Mouse (Mus musculus): ENCODE data around the gene Eomes. TPM values are rescaled to one million over a fixed set of nuclear protein-coding genes. Genes with fewer than 3 reads are reported as not detected.

Eomes gene
- total RNA-seq, 2 experiments from 2014 or later: 0.24 to 0.38 TPM

DNA sequence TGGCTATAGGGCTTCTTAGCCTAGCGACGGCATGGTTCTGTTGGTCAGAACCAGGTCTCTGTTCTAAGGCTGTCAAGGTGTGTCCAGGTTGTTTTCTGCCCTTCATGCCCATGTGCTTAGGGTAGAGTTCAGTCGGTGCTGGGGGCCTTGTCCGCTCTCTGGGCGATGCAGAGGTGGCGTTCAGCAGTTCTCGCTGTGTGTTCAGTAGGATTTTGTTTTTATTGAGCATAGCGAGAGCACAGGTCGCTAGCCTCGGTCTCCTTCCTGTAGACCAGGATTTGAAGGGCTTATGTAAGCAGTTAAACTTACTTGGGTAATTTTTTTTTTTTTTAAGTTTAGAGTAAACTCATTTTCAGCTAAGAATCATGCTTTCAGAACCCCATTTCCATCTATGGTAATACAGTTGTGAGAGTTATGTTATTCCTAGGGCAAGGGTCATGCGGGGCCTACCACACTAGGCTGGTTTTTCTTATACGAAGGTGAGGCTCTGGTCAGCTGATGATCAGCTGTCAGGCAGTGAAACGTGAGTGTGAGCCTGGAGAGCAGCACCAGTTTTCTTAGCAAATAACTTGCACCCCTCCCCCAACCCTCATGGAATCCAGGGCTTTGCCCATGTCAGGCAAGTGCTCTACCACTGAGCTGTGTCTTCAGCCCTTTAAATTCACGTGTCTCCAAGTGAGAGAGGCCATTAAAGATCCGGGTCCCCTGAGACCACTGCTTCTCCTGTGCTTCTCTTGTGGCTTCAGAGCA lies 33.1 kb downstream of the Eomes start:
- intact Hi-C loops (cut with DNase I): no loop called here
- DNase-seq (ENCODE audit: low spot score in 2 of 2): no peak

DNA sequence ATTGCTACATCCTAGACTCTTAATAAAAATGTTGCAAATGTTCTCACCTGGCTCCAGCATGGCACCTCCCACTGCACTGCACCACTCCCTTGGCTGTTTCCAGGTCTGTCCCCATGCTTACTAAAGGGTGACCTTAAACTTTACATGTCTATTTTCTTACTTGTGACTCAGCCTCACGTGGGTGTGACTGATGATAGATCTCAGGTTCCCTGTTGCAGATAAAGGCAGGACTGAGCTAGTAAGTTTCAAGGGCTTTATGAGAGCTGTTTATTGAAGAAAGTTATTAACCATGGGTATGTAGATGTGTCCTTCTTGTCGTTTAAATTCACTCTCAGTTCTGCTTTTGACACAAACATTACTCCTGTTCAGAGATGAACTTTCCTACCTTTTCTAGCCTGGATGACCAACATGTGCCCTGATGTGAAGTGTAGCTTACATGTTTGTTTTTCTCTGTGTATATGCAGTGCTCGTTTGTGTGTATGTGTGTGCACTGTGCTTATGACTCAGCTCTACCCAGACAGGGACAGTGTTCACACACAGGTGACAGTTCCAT lies 34.7 kb downstream of the Eomes start:
- intact Hi-C loops (cut with DNase I): no loop called here
- DNase-seq (ENCODE audit: low spot score in 2 of 2): no peak

DNA sequence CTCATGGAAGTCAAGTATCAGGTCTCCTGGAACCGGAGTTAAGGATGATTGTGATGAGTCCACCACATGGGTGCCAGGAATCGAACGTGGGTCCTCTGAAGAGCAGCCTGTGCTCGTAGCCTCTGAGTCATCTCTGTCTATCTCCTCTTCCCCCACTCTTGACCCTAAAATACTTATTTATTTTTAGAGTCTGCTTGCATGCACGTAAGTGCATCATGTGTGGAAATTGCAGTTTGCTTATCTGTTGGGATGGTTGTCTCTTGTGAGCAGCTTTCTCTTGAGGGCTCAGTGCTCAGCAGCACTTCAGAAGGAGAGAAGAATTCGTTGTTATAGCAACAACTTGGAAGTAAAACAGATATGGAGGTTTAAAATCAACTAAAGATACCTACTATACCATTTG lies 37.5 kb downstream of the Eomes start:
- intact Hi-C loops (cut with DNase I): no loop called here
- no peak for DNase-seq (ENCODE audit: low spot score in 2 of 2)

DNA sequence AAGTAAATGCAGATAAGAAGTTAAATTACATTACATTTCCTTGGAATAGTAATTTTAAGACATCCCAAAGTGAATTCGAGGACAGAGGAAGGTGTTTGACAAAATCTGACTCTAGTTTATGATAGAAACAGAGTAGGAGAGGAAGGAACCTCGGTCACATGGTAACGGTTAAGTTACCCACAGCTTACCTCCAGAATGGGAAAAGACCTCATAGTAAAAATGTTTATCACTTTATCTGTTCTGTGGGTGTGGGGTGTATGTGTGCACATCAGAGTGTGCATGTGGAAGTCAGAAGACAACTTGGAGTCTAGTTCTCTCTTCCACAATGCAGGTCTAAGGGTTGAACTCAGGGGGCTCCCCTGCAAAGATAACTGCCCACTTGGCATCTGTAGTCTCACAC lies 38.1 kb downstream of the Eomes start:
- no peak for DNase-seq (ENCODE audit: low spot score in 2 of 2)
- intact Hi-C loops (cut with DNase I): no loop called here

DNA sequence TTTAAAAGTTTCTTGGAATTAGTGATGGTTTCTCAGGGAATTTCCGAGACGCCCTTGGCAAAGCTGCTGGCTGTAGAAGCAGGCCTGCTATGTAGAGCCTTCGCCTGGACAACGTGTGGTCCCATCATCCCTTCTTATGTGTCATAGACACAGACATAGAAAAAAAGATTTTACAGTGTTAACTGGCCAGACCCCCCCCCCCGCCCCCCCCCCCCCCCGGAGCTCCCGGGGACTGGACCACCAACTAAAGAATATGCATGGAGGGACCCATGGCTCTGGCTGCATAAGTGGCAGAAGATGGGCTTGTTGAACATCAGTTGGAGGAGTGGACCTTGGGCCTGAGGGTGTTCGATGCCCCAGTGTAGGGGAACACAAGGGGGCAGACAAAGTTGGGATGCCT lies 39.6 kb downstream of the Eomes start:
- no peak for DNase-seq (ENCODE audit: low spot score in 2 of 2)
- intact Hi-C loops (cut with DNase I): no loop called here

DNA sequence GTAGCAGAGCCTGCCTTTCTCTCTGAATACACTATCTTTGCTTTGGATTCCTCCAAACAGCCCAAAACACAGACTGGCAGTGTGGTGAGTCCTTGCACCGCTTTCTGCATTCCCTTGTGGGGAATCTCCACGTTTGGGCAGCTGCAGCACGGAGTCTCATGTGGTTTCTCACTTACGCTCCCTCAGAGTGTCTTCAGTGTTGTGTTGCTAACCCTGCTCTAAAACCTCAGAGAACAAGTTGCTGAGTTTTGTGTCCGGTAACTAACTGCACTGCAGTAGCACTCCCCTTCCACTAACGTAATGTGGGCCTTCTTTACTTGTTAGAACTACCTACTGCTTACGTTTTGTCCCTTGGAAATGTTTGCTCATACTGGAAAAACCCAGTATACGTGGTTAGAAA lies 41.1 kb downstream of the Eomes start:
- intact Hi-C loops (cut with DNase I): no loop called here
- DNase-seq (ENCODE audit: low spot score in 2 of 2): no peak

DNA sequence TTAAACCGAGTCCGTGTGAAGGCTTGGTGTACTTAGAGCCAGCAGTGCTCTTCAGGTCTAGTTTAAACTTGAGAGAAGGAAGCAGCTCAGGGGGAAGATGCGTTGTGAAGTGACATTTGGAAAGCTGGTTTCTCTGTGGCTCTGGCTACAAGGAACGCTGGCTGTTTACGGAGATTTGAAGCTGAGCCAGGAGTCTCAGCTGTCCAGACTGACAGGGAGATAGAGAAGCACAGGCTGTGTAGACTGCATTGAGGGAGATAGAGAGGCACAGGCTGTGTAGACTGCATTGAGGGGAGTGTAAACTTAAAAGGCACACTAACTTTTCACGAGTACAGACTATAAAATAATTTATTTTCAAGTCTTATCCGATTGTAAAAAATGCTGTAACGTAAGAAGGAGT lies 42.0 kb downstream of the Eomes start:
- intact Hi-C loops (cut with DNase I): no loop called here
- no peak for DNase-seq (ENCODE audit: low spot score in 2 of 2)

DNA sequence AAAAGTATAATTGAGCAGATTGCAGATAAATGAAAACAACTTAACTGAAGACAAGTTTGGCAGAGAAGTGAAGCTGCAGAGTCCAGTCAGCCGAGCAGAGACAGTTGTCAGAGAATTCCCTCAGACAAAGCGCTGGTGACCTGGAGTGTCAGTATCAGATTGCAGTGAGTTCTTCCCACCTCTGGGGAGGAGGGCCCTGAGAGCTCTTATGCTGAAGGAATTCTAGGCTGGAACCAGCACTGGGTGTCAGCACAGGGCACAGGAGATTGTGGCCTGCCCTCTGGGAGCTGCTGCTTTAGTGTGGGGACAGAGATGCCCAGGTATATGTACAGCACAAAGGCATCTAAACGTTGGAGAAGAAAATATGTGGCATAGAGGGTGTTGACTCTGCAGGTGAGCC lies 42.8 kb downstream of the Eomes start:
- no peak for DNase-seq (ENCODE audit: low spot score in 2 of 2)
- intact Hi-C loops (cut with DNase I): no loop called here

DNA sequence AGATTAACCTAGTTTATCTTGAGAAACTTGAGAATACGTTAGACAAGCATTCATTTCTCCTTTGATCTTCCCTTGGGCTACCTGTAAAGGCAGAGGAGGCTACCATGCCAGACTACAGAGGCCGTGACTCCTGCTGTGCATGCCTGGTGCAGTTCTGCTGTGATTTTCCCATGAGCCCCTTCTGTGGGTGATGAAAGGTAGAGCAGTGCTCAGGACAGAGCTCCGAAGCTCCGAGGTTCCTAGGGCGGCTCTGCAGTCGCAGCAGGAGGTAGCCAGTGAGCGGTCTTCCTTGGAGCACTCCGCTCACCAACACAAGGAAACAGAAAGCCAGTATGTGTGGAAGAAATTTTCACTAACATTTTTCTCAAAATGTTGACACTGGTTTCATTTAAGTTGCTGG lies 43.6 kb downstream of the Eomes start:
- no peak for DNase-seq (ENCODE audit: low spot score in 2 of 2)
- intact Hi-C loops (cut with DNase I): no loop called here

DNA sequence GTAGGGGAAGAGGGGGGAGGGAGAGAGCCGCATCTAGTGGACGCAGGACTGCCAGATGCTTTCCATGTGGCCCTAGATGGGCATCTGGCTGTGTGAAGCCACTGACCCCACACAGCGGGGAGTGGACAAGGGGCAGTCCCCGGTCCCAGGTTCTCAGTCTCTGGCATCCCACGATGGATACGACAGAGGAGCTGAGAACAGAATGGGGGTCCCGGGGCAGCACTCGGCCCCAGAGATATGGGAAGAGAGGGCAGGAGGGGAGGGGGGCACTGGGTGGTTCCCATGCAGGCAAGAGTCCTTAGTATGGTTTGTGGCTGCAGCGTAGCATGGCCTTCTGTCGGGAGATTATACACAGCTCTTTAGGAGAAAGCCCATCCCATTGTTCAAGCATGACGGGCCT lies 45.7 kb downstream of the Eomes start:
- intact Hi-C loops (cut with DNase I): no loop called here
- DNase-seq (ENCODE audit: low spot score in 2 of 2): no peak

DNA sequence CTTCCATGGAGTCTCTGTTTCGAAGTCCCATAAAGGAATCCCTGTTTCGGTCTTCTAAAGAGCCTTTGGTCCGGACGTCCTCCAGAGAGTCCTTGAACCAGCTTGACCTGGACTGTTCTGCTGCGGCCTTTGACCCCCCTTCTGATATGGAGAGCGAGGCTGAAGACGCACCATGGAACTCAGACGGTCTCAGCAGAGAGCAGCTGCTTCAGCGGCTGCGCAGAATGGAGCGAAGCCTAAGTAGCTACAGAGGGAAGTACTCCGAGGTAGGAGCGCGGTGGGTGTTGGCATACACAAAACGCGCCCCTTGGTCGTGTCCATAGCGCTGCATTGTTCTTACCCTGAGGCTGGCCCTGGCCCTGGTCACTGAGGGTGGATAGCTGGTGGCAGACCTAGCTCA lies 49.0 kb downstream of the Eomes start:
- intact Hi-C loops (cut with DNase I): no loop called here
- no peak for DNase-seq (ENCODE audit: low spot score in 2 of 2)

DNA sequence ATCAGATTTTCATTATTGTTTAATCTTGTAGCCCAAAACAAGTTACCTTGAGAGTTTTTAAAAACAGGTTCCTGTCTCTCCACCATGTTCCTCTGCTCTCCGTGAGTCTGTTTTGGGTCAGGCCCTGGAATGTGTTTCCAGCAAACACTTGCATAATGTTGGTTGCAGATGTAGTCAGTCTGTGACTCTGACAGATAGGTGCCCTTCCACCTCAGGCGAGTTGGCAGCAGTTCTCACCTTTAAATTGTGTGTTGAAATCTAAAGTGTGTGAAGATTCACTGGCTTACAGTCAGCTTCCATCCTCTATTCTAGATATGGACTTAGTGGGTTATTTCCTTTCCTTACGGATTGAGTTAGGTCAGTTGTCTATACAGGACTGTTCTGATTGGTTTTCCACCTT lies 51.8 kb downstream of the Eomes start:
- intact Hi-C loops (cut with DNase I): no loop called here
- no peak for DNase-seq (ENCODE audit: low spot score in 2 of 2)

DNA sequence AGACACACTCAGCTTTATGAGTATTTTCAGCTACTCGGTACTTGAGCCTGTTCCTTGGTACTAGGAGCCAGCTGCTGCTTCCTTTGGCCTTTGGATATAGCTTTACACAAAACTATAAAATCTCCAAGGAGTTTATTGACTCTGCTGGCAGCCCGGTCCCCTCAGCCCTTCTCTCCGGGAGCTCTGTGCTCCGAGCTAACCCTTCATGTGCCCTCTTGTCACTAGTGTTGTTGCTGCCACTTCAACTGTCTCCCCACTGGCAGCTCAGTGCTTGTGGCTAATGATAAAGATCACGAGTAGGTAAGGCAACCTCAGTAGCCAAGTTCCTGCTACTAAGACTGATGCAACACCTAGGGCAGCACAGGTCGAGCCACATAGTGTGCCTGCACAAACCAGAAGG lies 52.7 kb downstream of the Eomes start:
- intact Hi-C loops (cut with DNase I): no loop called here
- no peak for DNase-seq (ENCODE audit: low spot score in 2 of 2)

DNA sequence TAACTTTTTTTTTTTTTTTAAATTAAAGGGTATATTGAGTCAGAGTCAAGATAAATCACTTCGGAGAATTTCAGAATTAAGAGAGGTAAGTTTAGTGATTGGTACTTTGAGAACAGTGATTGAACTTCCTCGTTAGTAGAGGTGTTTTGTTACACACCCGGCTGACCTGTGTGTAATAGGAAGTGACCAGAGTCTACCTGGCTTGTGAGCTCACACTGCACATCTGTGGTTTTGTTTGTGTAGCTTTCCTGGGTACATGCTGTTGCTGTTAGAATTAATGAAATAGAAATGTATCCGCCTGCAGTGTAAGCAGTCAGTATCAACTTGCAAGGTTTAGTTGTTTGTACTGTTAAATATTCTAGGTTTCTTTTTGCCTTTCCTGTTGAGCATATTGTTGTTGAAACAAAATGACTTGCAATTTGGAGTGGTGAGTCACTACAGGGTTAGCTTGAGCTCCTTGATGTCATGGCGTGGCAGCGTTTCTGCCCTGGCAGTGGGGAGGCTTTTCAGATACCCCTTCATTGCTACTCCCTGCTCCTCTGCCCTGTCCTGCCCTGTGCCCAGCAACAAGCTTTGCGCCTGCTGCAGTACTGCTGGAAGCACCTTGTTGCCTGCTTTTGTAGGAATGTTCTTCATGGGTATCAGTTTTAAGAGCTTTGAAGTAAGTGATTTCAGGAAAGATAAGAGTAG lies 54.6 kb downstream of the Eomes start:
- intact Hi-C loops (cut with DNase I): no loop called here
- no peak for DNase-seq (ENCODE audit: low spot score in 2 of 2)

Other genes with a start within 250 kb of the Eomes start
- 10 to 100 TPM; 80.3 to 88.2 TPM for gene Golga4, start 28.1 kb downstream of the Eomes start, total RNA-seq (2021)
- 1 to 10 TPM; 7.3 to 8.9 TPM for gene Itga9, start 128.5 kb downstream of the Eomes start, total RNA-seq (2021)

All from left cerebral cortex, postnatal 14 days (tissue).